Mouse (Mus musculus): ENCODE measurements around the gene Spdl1.
A peak's percentile ranks its signal among the peaks of the same experiment; 100 is the strongest.

DNA sequence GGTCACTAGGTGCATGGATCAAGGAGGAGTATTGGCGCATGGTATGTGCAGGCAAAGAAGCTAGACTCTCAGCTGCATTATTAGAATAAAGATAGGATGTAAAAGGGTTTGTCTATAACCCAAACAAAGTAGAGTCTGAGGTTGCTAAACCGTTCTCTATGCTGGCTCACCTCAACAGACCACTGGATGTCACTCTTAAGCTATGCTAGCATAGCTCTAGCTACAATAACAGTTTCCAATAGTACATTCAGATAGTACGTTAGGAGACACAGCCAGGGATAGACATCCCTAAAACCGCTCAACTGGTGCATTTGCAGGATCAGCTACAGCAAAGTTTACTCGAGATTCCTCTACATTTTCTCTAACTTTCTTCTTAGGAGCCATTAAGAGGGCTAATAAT, 48.1 kb upstream of the Spdl1 start:
- TF ChIP-seq POLR2A (IDR thresholded peaks at IDR 0.05; ENCODE audit: extremely low read depth, insufficient read depth, low read length) (no peak), CTCF (IDR thresholded peaks at IDR 0.05; ENCODE audit: low read depth, low read length) (peak; percentile 57)
